Mouse (Mus musculus) CD4-positive, CD25-positive, alpha-beta regulatory T cell, adult 4 months (primary cell): ENCODE data around the gene Nfasc. TPM values are rescaled to one million over a fixed set of nuclear protein-coding genes. Genes with fewer than 3 reads are reported as not detected.

Experiments used
- ATAC-seq: one replicate; pipeline ENCODE4 v1.8.0; 2017
- polyA plus RNA-seq, 2 experiments: library from polyadenylated mRNA; unstranded; fragments of 100-300 nt; shearing (Covaris generic); gene quantifications; one replicate each; pipeline ENCODE4 v1.2.1; 2017

The Nfasc gene
- polyA plus RNA-seq, 2 experiments from 2014 or later = not detected

- no peak for ATAC-seq
Measured at GRCm38 (mm10) chr1:132732307-132732706, 9.3 kb downstream of the Nfasc start.

- no peak for ATAC-seq
Measured at GRCm38 (mm10) chr1:132727548-132727947, 14.0 kb downstream of the Nfasc start.

DNA sequence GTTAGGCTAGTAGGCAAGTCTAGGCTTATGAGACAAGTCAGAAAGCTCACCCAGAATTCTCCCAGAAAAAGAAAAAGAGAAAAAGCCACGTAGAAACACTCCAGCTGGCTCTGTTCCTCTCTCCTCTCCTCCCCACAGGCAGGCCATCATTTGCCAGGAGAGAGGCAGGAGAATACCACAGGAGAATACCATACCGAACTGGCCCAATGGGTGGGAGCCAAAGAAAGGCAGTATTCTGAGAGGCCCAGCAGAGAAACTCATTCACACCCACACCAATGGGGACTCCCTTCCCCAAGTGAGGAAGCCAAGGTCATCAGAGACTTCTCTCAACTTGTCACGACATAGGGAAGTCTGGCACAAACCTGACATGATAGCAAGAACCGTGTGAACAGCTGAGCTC is 19.2 kb downstream of the Nfasc start:
- no peak for ATAC-seq

DNA sequence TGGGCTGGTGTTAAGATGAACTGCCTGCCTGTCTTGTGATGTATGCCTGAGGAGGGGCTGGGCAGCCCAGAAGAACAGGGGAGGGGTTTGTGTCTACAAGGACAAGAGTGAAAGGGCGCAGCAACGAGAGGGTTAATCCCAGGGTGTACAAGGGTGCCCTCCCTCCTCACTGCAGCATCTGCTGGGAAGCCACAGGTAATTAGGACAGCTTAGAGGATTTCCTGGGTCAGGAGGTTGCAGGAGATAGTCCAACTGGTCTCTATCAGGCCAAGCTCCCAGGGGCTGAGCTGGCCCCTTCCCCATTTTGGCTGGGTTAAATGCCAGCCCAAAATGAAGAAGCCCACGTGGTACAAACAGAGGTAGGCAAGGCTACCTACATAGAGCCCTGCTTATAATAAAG is 20.3 kb downstream of the Nfasc start:
- ATAC-seq = no peak

GRCm38 (mm10) chr1:132718225-132718624 is 23.4 kb downstream of the Nfasc start:
- ATAC-seq = no peak

GRCm38 (mm10) chr1:132715044-132715443 is 26.6 kb downstream of the Nfasc start:
- no peak for ATAC-seq

DNA sequence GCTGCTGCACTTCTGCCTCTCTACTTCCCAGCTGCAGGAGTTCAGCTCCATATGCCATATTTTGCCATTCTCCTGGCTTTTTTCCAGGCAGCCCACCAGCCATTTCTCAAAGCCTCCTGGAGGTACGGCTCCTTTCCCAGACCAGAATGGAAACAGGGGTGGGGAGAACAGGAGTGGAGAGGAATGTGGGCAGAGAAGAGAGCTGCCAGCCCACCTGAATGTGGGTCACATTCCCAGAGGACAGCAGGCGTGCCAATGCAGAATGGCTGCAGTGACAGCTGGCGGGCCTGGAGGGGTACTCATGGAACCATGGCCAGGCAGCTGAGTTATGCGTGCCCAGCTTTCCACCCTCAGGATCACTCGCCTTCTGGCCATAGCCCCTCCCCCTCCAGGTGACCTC is 32.2 kb downstream of the Nfasc start:
- ATAC-seq = no peak

DNA sequence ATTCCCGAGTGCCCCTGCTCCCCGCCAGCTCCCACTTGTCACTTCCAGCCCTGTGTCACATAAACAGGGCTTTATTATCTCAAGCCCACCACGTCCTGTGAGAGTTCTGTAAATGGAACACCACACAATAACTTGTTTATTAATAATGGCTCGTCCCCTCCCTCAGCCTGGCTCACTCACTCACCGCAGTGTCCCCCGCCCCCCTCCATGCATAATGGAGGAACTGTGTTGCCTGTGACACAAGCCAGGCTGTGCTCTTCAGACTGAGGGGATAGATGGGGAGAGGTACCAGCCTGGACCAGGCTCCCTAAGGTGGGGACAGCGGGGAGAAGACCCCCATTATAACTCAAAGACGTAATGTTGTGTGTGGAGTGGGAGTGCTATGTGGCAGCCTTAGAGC is 34.3 kb downstream of the Nfasc start:
- no peak for ATAC-seq

GRCm38 (mm10) chr1:132703467-132703866 is 38.1 kb downstream of the Nfasc start:
- ATAC-seq = no peak

GRCm38 (mm10) chr1:132696926-132697325 is 44.7 kb downstream of the Nfasc start:
- no peak for ATAC-seq

DNA sequence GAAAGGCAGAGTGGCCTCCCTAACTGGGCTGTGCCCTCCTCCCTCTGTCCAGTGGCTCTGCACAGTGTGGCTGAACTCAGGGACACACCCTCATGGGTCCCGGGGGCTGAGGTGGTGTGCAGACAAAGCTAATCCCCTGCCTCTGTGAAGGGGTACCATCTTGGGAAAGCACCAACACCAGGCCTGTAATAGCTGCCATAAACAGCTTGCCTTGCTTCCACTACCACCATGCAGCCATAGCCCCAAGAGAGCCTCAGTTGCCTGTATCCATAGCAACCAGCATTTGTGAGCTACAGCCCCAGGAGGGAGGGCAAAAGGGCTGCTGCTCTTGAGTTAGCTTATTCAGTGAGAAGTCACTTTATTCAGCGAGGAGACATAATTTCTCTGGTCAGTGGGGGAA is 45.4 kb downstream of the Nfasc start:
- no peak for ATAC-seq

DNA sequence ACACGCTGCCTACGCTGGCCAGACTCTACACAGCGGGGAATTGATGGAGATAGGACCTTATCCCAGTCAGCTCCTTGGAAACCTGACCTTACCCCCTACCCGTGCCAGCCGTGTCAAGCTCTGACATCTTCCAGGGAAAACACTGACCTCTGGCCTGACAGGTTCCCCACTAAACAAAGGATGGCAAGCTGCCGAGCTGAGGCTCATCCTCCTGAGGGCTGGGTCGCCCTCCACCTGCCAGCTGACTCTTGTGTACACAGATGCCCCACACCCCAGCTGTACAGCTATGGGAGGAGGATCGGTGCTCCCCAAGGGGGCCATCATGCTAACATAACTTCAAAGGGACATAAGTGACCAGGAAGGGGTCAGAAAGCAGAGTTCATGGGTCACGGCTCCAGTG is 47.6 kb downstream of the Nfasc start:
- no peak for ATAC-seq

- no peak for ATAC-seq
Measured at GRCm38 (mm10) chr1:132689181-132689580, 52.4 kb downstream of the Nfasc start.

- ATAC-seq = no peak
Measured at GRCm38 (mm10) chr1:132678935-132679334, 62.7 kb downstream of the Nfasc start.

GRCm38 (mm10) chr1:132678076-132678475 is 63.5 kb downstream of the Nfasc start:
- ATAC-seq = no peak

DNA sequence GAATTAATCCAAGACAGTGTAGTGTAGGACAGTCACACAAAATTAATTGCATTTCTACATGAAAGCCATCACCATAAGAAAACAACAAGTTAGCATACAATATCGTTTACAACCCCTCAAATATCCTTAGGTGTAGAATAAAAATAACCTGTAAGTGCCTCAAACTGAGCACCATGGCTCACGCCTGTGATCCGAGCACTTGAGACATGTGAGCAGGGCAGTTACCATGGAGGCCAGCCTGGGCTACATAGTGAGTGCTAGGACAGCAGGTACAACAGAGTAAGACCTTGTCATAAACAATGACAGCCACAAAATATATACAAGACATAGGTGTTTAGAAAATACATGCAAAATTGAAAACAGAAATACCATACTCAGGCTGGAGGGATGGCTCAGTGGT is 68.9 kb downstream of the Nfasc start:
- no peak for ATAC-seq

DNA sequence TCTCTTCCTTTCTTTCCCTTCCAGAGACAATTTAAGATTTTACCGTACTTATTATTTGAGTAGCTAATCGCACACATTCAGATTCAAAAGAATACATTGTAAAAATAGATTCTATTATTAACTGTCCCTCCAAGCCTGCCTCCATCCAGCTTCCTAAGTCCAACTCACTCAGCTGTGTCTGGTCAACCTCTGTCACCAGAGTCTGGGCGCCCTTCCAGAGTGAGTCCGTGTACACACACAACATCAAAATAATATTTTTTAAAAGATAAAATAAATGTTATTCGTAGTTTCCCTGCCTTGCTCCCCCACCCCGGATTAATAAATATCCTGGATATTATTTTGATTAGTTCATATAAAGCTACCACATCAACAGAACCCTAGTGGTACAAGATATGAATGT is 72.4 kb downstream of the Nfasc start:
- ATAC-seq = no peak

- ATAC-seq = no peak
Measured at GRCm38 (mm10) chr1:132660354-132660753, 81.2 kb downstream of the Nfasc start.

- no peak for ATAC-seq
Measured at GRCm38 (mm10) chr1:132659604-132660003, 82.0 kb downstream of the Nfasc start.

- no peak for ATAC-seq
Measured at GRCm38 (mm10) chr1:132655611-132656010, 86.0 kb downstream of the Nfasc start.

DNA sequence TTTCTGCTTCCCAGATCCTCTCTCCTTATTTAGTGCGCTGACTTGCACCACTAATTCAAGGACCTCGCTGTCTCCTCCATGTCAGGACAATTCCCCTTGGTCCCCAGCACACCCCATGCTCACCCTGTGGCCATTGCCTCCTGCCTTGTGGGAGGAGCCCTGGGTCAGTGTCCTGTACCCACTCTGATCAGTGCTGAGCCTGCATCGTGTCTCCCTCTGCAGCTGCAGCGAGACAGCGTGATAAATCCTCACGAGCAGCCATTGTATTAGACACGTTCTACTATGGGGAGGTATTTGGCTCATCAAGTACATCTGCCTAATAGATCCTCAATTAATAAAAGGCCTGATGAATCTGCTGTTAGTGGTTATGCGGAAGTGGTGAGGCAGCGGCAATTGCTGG is 86.8 kb downstream of the Nfasc start:
- no peak for ATAC-seq

GRCm38 (mm10) chr1:132653841-132654457 is 87.6 kb downstream of the Nfasc start:
- no peak for ATAC-seq

DNA sequence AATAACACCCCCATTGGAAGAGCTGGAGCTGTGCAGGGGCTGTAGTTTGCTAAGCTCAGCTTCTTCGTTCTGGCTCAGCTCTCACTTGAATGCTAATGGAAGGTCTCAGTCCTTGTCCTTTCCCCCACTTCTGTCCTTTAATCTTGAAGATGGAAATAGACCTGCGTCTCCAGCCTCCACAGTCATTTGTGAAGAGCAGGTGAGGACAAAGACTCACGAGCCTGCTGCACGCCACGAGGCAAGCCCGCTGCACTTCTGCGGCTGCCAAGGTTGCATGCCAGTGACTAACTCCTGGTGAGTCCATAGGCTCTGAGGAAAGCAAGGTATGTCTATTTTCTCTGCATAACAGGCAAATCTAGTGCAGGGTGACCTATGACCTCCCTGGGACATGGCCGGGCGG is 88.4 kb downstream of the Nfasc start:
- no peak for ATAC-seq

DNA sequence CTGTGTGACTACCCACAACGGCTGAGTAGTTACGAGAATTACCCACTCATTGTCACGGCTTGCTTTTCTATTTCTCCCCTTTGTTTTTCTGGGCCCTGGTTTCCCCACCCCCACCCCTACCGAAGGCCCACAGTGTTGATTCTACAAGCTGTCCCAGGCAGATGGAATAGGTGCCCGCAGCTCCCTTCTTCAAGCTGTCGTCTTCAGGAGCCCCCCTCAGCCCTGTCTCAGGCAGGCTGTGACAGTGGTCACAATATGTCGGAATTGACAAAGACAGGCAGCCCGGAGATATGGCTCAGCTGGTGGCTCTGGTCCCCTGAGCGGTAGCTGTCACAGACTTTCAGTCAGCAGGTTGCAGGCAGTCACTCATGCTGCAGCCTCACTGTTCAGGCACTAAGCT is 90.9 kb downstream of the Nfasc start:
- no peak for ATAC-seq

DNA sequence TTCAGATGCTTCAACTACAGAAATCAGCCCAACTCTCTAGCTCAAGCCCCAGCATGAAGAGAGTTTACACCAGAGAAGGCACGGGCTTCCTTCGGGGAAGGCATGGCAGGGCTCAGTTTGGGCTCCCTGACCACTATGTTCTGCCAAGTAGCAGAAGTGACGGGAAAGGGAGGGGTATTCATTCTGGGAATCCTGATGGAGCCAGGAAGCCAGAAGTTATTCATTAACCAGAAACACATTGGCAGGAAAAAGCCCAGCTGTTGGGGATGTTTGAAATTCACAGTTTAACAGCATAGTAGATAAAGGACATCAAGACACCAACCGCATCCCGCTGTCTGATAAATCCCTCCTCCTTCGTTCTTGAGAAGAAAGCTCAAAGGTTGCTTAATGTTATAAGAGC is 93.6 kb downstream of the Nfasc start:
- ATAC-seq = no peak
